Mouse (Mus musculus) olfactory bulb, adult 2 months (tissue): ENCODE measurements at regions not wholly inside any gene's neighbourhood (a gene's known extent, or its start where the extent isn't known, plus 50 kb on each side); places are given as distances from the start of the nearest gene placed in this dataset.

Experiments used
- H3K27ac ChIP-seq: fragments of 200-500 bp; 2 replicates; pipeline ENCODE4 v1.5.1; 2012; ENCODE audit warnings: low read depth, low read length; ENCODE audit not compliant: insufficient read depth
- H3K4me1 ChIP-seq: fragments of 200-500 bp; 2 replicates; pipeline ENCODE4 v1.6.1; 2012; ENCODE audit warnings: low read length; ENCODE audit not compliant: control insufficient read depth, insufficient read depth
- H3K4me3 ChIP-seq: fragments of 200-500 bp; 2 replicates; pipeline ENCODE4 v1.5.1; 2012; ENCODE audit warnings: mild to moderate bottlenecking, low read depth, low read length, moderate library complexity; ENCODE audit not compliant: insufficient read depth
- CTCF ChIP-seq: fragments of 200-500 bp; IDR thresholded peaks from 2 replicates; pipeline ENCODE4 v1.5.1; 2012; ENCODE audit warnings: low read depth, mild to moderate bottlenecking, low read length, moderate library complexity; ENCODE audit not compliant: insufficient read depth
- POLR2A ChIP-seq: fragments of 200-500 bp; IDR thresholded peaks from 2 replicates; pipeline ENCODE4 v1.6.1; 2012; ENCODE audit warnings: mild to moderate bottlenecking, low read depth, low read length, moderate library complexity; ENCODE audit not compliant: insufficient read depth
- WGBS: fragments of 180-500 bp; shearing (Covaris S2); methylation state at CpG from one replicate; pipeline ENCODE4 v1.1.7; 2018; 5-methylcytosine and 5-hydroxymethylcytosine counted together

GRCm38 (mm10) chr6:49943087-49943486, 120.6 kb downstream of the Npy start:
- 83% methylated on average over 9 of the region's 9 CpGs for WGBS
- no peak for TF ChIP-seq CTCF
- no peak for TF ChIP-seq POLR2A
- Histone ChIP-seq H3K27ac (no peak overlapping the region), H3K4me3 (no peak overlapping the region), H3K4me1 (no peaks in the 10 kb centered on the region)

GRCm38 (mm10) chr6:49958891-49959290, 136.4 kb downstream of the Npy start:
- no peak overlapping the region for H3K4me3 ChIP-seq
- H3K27ac ChIP-seq = no peak overlapping the region
- WGBS = 92% methylated on average over 8 of the region's 8 CpGs
- TF ChIP-seq POLR2A (no peak), CTCF (no peak)
- H3K4me1 ChIP-seq = no peaks in the 10 kb centered on the region

GRCm38 (mm10) chr6:49961166-49961565, 138.7 kb downstream of the Npy start:
- 87% methylated on average over 4 of the region's 4 CpGs for WGBS
- no peak overlapping the region for H3K27ac ChIP-seq

GRCm38 (mm10) chr6:49965944-49966545, 143.5 kb downstream of the Npy start:
- H3K4me3 ChIP-seq = no peak overlapping the region
- no peaks in the 10 kb centered on the region for H3K4me1 ChIP-seq
- H3K27ac ChIP-seq = no peak overlapping the region
- TF ChIP-seq CTCF (no peak), POLR2A (no peak)
- WGBS = 73% methylated on average over 5 of the region's 5 CpGs

More at GRCm38 (mm10) chr6:49961166-49961565, 138.7 kb downstream of the Npy start:
- no peak for TF ChIP-seq CTCF
- TF ChIP-seq POLR2A = no peak
- no peaks in the 10 kb centered on the region for H3K4me1 ChIP-seq
- no peak overlapping the region for H3K4me3 ChIP-seq

GRCm38 (mm10) chr6:49966555-49966954, 143.5 kb upstream of the Mpp6 start:
- 92% methylated on average over 3 of the region's 3 CpGs for WGBS
- Histone ChIP-seq H3K4me3 (no peak overlapping the region), H3K27ac (no peak overlapping the region), H3K4me1 (no peaks in the 10 kb centered on the region)
- TF ChIP-seq CTCF (no peak), POLR2A (no peak)

- Histone ChIP-seq H3K27ac (no peak overlapping the region), H3K4me3 (no peak overlapping the region), H3K4me1 (no peaks in the 10 kb centered on the region)
- WGBS = 46% methylated on average over 7 of the region's 7 CpGs
- TF ChIP-seq CTCF (no peak), POLR2A (no peak)
Measured at GRCm38 (mm10) chr6:49973258-49973865, 136.7 kb upstream of the Mpp6 start.

GRCm38 (mm10) chr6:49977783-49978182, 132.3 kb upstream of the Mpp6 start:
- no peaks in the 10 kb centered on the region for H3K4me1 ChIP-seq
- 74% methylated on average over 11 of the region's 11 CpGs for WGBS
- H3K27ac ChIP-seq = no peak overlapping the region
- no peak overlapping the region for H3K4me3 ChIP-seq
- no peak for TF ChIP-seq CTCF
- no peak for TF ChIP-seq POLR2A

- 55% methylated on average over 4 of the region's 4 CpGs for WGBS
- no peak for TF ChIP-seq POLR2A
- TF ChIP-seq CTCF = no peak
- H3K4me1 ChIP-seq = no peaks in the 10 kb centered on the region
- no peak overlapping the region for H3K4me3 ChIP-seq
- H3K27ac ChIP-seq = no peak overlapping the region
Measured at GRCm38 (mm10) chr6:49983740-49984139, 126.3 kb upstream of the Mpp6 start.

- TF ChIP-seq CTCF = no peak
- no peak for TF ChIP-seq POLR2A
- 50% methylated on average over 6 of the region's 6 CpGs for WGBS
- no peak overlapping the region for H3K4me3 ChIP-seq
- H3K27ac ChIP-seq = no peak overlapping the region
- no peaks in the 10 kb centered on the region for H3K4me1 ChIP-seq
Measured at GRCm38 (mm10) chr6:49985127-49985526, 124.9 kb upstream of the Mpp6 start.

GRCm38 (mm10) chr6:49987141-49987540, 122.9 kb upstream of the Mpp6 start:
- TF ChIP-seq POLR2A = no peak
- TF ChIP-seq CTCF = no peak
- no peak overlapping the region for H3K27ac ChIP-seq
- 92% methylated on average over 5 of the region's 5 CpGs for WGBS
- no peak overlapping the region for H3K4me3 ChIP-seq
- no peaks in the 10 kb centered on the region for H3K4me1 ChIP-seq
